ENCODE assay signal across 8 mouse cellular contexts in genomic region chr17:78361939-78362728, GRCm38 (mm10). TPM values are rescaled to one million over a fixed set of nuclear protein-coding genes. Genes with fewer than 3 reads are reported as not detected.
DNase-seq lines count a peak whose midpoint lies in the region; ATAC-seq lines count a peak whose summit lies in the region.

No protein-coding gene starts in this region.

- ATAC-seq in frontal cortex, adult (ENCODE audit: low TSS enrichment): peak; percentile 18; the same call in 1 of the 2 replicates
- peak; percentile 90 for ATAC-seq in granulocyte monocyte progenitor cell, adult 5-6 weeks (replicated peaks; ENCODE audit: poor library complexity, severe bottlenecking)

- DNase-seq in frontal cortex, postnatal 25 days (ENCODE audit: low spot score in 2 of 2): no peak
- peak; percentile 49 to 73 for DNase-seq in kidney, postnatal 25 days
- DNase-seq in monocyte, adult 2 months (ENCODE audit: low read depth in 1 of 2, low spot score in 2 of 2): peak; percentile 12 to 22
- DNase-seq in urinary bladder, postnatal 25 days (ENCODE audit: low spot score): no peak
- no peak for DNase-seq in cerebellum, adult 8-10 months
- no peak for DNase-seq in frontal cortex, postnatal 36 days (ENCODE audit: low spot score in 2 of 2)

RNA-seq across cellular contexts. Expression of gene Fez2, which starts 55.8 kb away (rescaled TPM):
- total RNA-seq in granulocyte monocyte progenitor cell, adult 5-6 weeks (2014; fragmentation: Nextera tagmentation): 5.6 and 9.2 TPM in 2 replicates
- total RNA-seq in granulocyte monocyte progenitor cell, adult 5-6 weeks (2017): 10.6 and 13.0 TPM in 2 replicates

Comparison
In these comparisons a context has a peak if more than half of its experiments do, and no peak if none do; other contexts are left out.
1. DNase-seq: peak in kidney, postnatal 25 days (2 of 2) and monocyte, adult 2 months (2 of 2); none in frontal cortex, postnatal 25 days (0 of 2), urinary bladder, postnatal 25 days (single experiment), cerebellum, adult 8-10 months (single experiment) and frontal cortex, postnatal 36 days (0 of 2).